Comparison of ENCODE assay signal across 21 mouse cellular contexts in genomic region chr12:17488203-17488602, GRCm38 (mm10). TPM values are rescaled to one million over a fixed set of nuclear protein-coding genes. Genes with fewer than 3 reads are reported as not detected.
A peak's percentile ranks its signal among the peaks of the same experiment; 100 is the strongest.
DNase-seq lines count a peak whose midpoint lies in the region; ATAC-seq and TF ChIP-seq lines count a peak whose summit lies in the region.
"Had no signal": no experiment of that assay in that cellular context is flagged by ENCODE, and none has a peak within 500 bp of the region (broad histone marks: within the 10 kb centered on the region; RNA-seq: fewer than 3 reads in every experiment).

No protein-coding gene starts in this region.

- no peak for TF ChIP-seq CTCF in kidney, adult 2 months (conservative IDR thresholded peaks at IDR 0.05; ENCODE audit: insufficient read depth, insufficient read length, low read depth, low read length)
- TF ChIP-seq CTCF in MEL (IDR thresholded peaks at IDR 0.05 in 2 of 3, conservative IDR thresholded peaks at IDR 0.05 in 1 of 3; ENCODE audit: control insufficient read depth in 1 of 3, insufficient read depth in 1 of 3, low read depth in 2 of 3, low read length in 3 of 3, poor library complexity in 1 of 3, severe bottlenecking in 1 of 3) = no peak

- H3K4me1 ChIP-seq in kidney, embryonic 14.5 days (ENCODE audit: control insufficient read depth, insufficient read depth, low read length) = no peaks in the 10 kb centered on the region
- H3K4me1 ChIP-seq in kidney, adult 2 months (ENCODE audit: control insufficient read depth, insufficient read depth, low read length) = 0 out of 2 replicates have a peak, but pooled peaks cover 3% of the 10 kb centered on the region
- peaks cover 11 to 22% of the 10 kb centered on the region in 2 experiments; a peak in 3 of 4 replicates for H3K4me1 ChIP-seq in MEL (ENCODE audit: control insufficient read depth in 1 of 2, insufficient read depth in 2 of 2, low read length in 2 of 2)

- no peaks in the 10 kb centered on the region for H3K27me3 ChIP-seq in kidney, embryonic 14.5 days (ENCODE audit: control insufficient read depth, insufficient read depth, low read length)
- no peaks in the 10 kb centered on the region for H3K27me3 ChIP-seq in kidney, adult 2 months (replicated peaks; ENCODE audit: control insufficient read depth, insufficient read depth, low read length)
- no peaks in the 10 kb centered on the region for H3K27me3 ChIP-seq in MEL (ENCODE audit: control insufficient read depth in 1 of 2, insufficient read depth in 2 of 2, low read length in 2 of 2)
- H3K27me3 ChIP-seq: embryonic facial prominence, embryonic 12.5 days; forebrain, embryonic 12.5 days; heart, embryonic 13.5 days; hindbrain, embryonic 13.5 days; Patski had no signal

- no peaks in the 10 kb centered on the region for H3K79me2 ChIP-seq in MEL (ENCODE audit: control insufficient read depth, insufficient read depth, low read length, poor library complexity)

- H3K36me3 ChIP-seq in kidney, embryonic 14.5 days (ENCODE audit: control insufficient read depth, insufficient read depth, low read length) = no peaks in the 10 kb centered on the region
- H3K36me3 ChIP-seq in kidney, adult 2 months (ENCODE audit: control insufficient read depth, insufficient read depth, low read length) = no peaks in the 10 kb centered on the region
- peaks cover 0 to 15% of the 10 kb centered on the region in 2 experiments; a peak in 2 of 4 replicates for H3K36me3 ChIP-seq in MEL (ENCODE audit: control insufficient read depth in 1 of 2, insufficient read depth in 2 of 2, low read length in 2 of 2)
- H3K36me3 ChIP-seq: embryonic facial prominence, embryonic 12.5 days; forebrain, embryonic 12.5 days; G1E; heart, embryonic 13.5 days; hindbrain, embryonic 13.5 days had no signal

- TF ChIP-seq POLR2A in kidney, adult 2 months (IDR thresholded peaks at IDR 0.05; ENCODE audit: low read depth, low read length) = no peak
- TF ChIP-seq POLR2A in MEL (IDR thresholded peaks at IDR 0.05; ENCODE audit: control insufficient read depth in 1 of 2, insufficient read depth in 1 of 2, low read depth in 1 of 2, low read length in 2 of 2, poor library complexity in 1 of 2) = no peak

- DNase-seq in kidney, adult 2 months = no peak
- peak; percentile 32 for DNase-seq in kidney, postnatal 10 days
- no peak for DNase-seq in kidney, postnatal 14 days
- DNase-seq in MEL (ENCODE audit: low read depth, low spot score) (no peak), adipocyte (ENCODE audit: low spot score) (peak; percentile 39)
- DNase-seq: adrenal gland, postnatal 10 days; cerebellum, adult 11-12 months; cerebellum, adult 9-10 months; cerebellum, postnatal 25 days; gastrocnemius, postnatal 10 days had no signal

- ATAC-seq in kidney, embryonic 14.5 days (ENCODE audit: low FRiP score, low TSS enrichment) = peak; percentile 54; the same call in 1 of the 2 replicates
- no peak for ATAC-seq in erythroblast, adult 5-6 weeks (replicated peaks; ENCODE audit: low FRiP score, poor library complexity, severe bottlenecking)
- ATAC-seq: CD4-positive, CD25-positive, alpha-beta regulatory T cell, adult 4 months; forebrain, embryonic 16.5 days; hindbrain, postnatal 0 days; Patski had no signal

- WGBS in kidney, embryonic 14.5 days = 33% methylated on average over 1 of the region's 1 CpGs
- WGBS in kidney, adult 2 months = 89% methylated on average over 1 of the region's 1 CpGs

- no peak for TF ChIP-seq EP300 in MEL (IDR thresholded peaks at IDR 0.05; ENCODE audit: low read depth in 1 of 2, low read length in 2 of 2)

- no peak overlapping the region for H3K27ac ChIP-seq in kidney, embryonic 14.5 days (ENCODE audit: low read depth, low read length)
- H3K27ac ChIP-seq in kidney, adult 2 months (ENCODE audit: insufficient read depth, low read depth, low read length) = no peak overlapping the region
- H3K27ac ChIP-seq in MEL (ENCODE audit: control insufficient read depth, low read depth, low read length) = peak overlapping the region; percentile 76
- H3K27ac ChIP-seq: embryonic facial prominence, embryonic 12.5 days; forebrain, embryonic 12.5 days; heart, embryonic 13.5 days; hindbrain, embryonic 13.5 days; hindbrain, postnatal 0 days had no signal

- H3K4me3 ChIP-seq in kidney, embryonic 14.5 days (ENCODE audit: low read length) = no peak overlapping the region
- H3K4me3 ChIP-seq in kidney, adult 2 months (ENCODE audit: insufficient read depth, low read depth, low read length) = no peak overlapping the region
- no peak overlapping the region for H3K4me3 ChIP-seq in MEL (ENCODE audit: control insufficient read depth in 1 of 2, insufficient read depth in 1 of 2, low read depth in 2 of 2, low read length in 2 of 2)
- H3K4me3 ChIP-seq: embryonic facial prominence, embryonic 12.5 days; forebrain, embryonic 12.5 days; heart, embryonic 13.5 days; hindbrain, embryonic 13.5 days had no signal

- no peak for TF ChIP-seq RAD21 in MEL (IDR thresholded peaks at IDR 0.05; ENCODE audit: low read depth, low read length)

- H3K9ac ChIP-seq in kidney, embryonic 14.5 days (ENCODE audit: low read depth, low read length) = no peak overlapping the region
- peak overlapping the region; percentile 20; the same call in 1 of the 2 replicates for H3K9ac ChIP-seq in MEL (ENCODE audit: control insufficient read depth, low read depth, low read length, poor library complexity, severe bottlenecking)
- H3K9ac ChIP-seq: embryonic facial prominence, embryonic 12.5 days; forebrain, embryonic 12.5 days; heart, embryonic 13.5 days; hindbrain, embryonic 13.5 days had no signal

- H3K4me2 ChIP-seq in kidney, embryonic 14.5 days (replicated peaks; ENCODE audit: low read depth, low read length) = no peak overlapping the region
- H3K4me2 ChIP-seq: embryonic facial prominence, embryonic 12.5 days; forebrain, embryonic 12.5 days; heart, embryonic 13.5 days; hindbrain, embryonic 13.5 days had no signal

- no peaks in the 10 kb centered on the region for H3K9me3 ChIP-seq in kidney, embryonic 14.5 days (ENCODE audit: control insufficient read depth, low read length)
- no peaks in the 10 kb centered on the region for H3K9me3 ChIP-seq in MEL (replicated peaks; ENCODE audit: insufficient read depth, low read length)
- H3K9me3 ChIP-seq: embryonic facial prominence, embryonic 12.5 days; forebrain, embryonic 12.5 days; G1E; heart, embryonic 13.5 days; hindbrain, embryonic 13.5 days had no signal

TF ChIP-seq in MEL, 35 proteins besides CTCF, POLR2A, EP300 and RAD21:
- TF ChIP-seq MAFK (IDR thresholded peaks at IDR 0.05; ENCODE audit: borderline replicate concordance, low read depth, low read length) (no peak), ZKSCAN1 (IDR thresholded peaks at IDR 0.05; ENCODE audit: low read depth, low read length) (no peak), ZNF384 (IDR thresholded peaks at IDR 0.05; ENCODE audit: low read depth, low read length) (0 out of 2 replicates have a peak, but pooled peaks have one; percentile 2), ZMIZ1 (IDR thresholded peaks at IDR 0.05; ENCODE audit: low read depth, low read length) (no peak), UBTF (IDR thresholded peaks at IDR 0.05; ENCODE audit: borderline replicate concordance, insufficient read depth, low read depth, low read length) (no peak)

RNA-seq across cellular contexts. Expression of gene Odc1, which starts 56.4 kb away (rescaled TPM):
- 236 and 296 TPM in 2 replicates for polyA plus RNA-seq in kidney, embryonic 14.5 days (2014; fragmentation: Nextera tagmentation; extraction: Ambion mirVana)
- 373 and 427 TPM in 2 replicates for polyA plus RNA-seq in kidney, adult 2 months (2012; rRNA removed)
- 591 and 677 TPM in 2 replicates for total RNA-seq in MEL (2012; rRNA removed)
- polyA plus RNA-seq in MEL (2012; ENCODE audit: insufficient read depth in 1 of 2, insufficient read length in 2 of 2, low read depth in 1 of 2, low replicate concordance in 2 of 2, missing spikeins in 1 of 2) = 100 to 1,000 TPM; 639 to 720 TPM
- total RNA-seq in erythroblast, adult 5-6 weeks (2015; ENCODE audit: low replicate concordance) = 578 and 641 TPM in 2 replicates
- 1,162 and 1,709 TPM in 2 replicates for total RNA-seq in erythroblast, adult 5-6 weeks (2017; ENCODE audit: low replicate concordance)

Comparison
In these comparisons a context has a peak if more than half of its experiments do, and no peak if none do; other contexts are left out.
1. DNase-seq: peak in kidney, postnatal 10 days (single experiment) and adipocyte (single experiment); none in kidney, adult 2 months (single experiment), kidney, postnatal 14 days (single experiment) and MEL (single experiment).